In the genomic region with DNA sequence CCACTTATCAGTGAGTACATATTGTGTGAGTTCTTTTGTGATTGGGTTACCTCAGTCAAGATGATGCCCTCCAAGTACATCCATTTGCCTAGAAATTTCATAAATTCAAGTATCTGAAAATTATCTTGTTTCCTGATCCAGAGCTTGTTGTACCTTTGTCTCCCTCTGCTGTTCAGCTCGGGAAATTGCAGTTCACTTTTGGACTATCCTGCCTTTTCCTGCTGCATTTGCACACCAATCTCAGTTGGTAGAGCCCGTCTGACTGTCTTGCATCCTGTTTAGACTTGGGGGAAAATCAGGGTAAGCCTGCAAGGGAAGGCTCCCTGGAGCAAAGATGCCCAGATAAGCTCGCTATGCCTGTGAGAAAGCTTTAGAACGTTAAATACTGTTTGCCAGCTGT, we compare ENCODE assay signal across 8 mouse cellular contexts. TPM values are rescaled to one million over a fixed set of nuclear protein-coding genes. Genes with fewer than 3 reads are reported as not detected.
DNase-seq lines count a peak whose midpoint lies in the region; ATAC-seq and TF ChIP-seq lines count a peak whose summit lies in the region.
"Not testable (repeated sequence)": the region's sequence is repeated elsewhere in the genome, so short reads cannot be mapped to it uniquely, and the experiment has no call there.

No protein-coding gene starts in this region.

- H3K4me3 ChIP-seq in intestine, embryonic 14.5 days (ENCODE audit: low read depth, low read length); left cerebral cortex, adult 2 months: not testable (repeated sequence)

- not testable (repeated sequence) for H3K9me3 ChIP-seq in intestine, embryonic 14.5 days (ENCODE audit: control insufficient read depth, low read length)

- H3K27ac ChIP-seq in intestine, embryonic 14.5 days (ENCODE audit: low read depth); left cerebral cortex, adult 2 months: not testable (repeated sequence)

- DNase-seq in A20 (ENCODE audit: low read depth, low spot score) = peak; percentile 57
- peak; percentile 33 to 36 for DNase-seq in adrenal gland, adult 18-20 months (ENCODE audit: low spot score in 2 of 2)
- DNase-seq in gastrocnemius, adult 8-10 months (ENCODE audit: low spot score in 2 of 2) = peak; percentile 3 to 4
- peak; percentile 64 for DNase-seq in intestine, embryonic 14.5 days (ENCODE audit: low spot score)
- peak; percentile 39 to 54 for DNase-seq in left cerebral cortex, adult 2 months (ENCODE audit: extremely low spot score in 1 of 2, low spot score in 2 of 2)
- peak; percentile 37 for DNase-seq in right cerebral cortex, postnatal 4 days

- peak; percentile 90 for ATAC-seq in common myeloid progenitor, adult 5-6 weeks (replicated peaks; ENCODE audit: low read depth, poor library complexity, severe bottlenecking)
- not testable (repeated sequence) for ATAC-seq in intestine, embryonic 14.5 days (replicated peaks; ENCODE audit: low FRiP score, low TSS enrichment, low read depth)
- peak; percentile 89 for ATAC-seq in megakaryocyte-erythroid progenitor cell, adult 5-6 weeks (replicated peaks; ENCODE audit: low FRiP score, low TSS enrichment, poor library complexity, severe bottlenecking)

- H3K9ac ChIP-seq in intestine, embryonic 14.5 days (ENCODE audit: low read length) = not testable (repeated sequence)

- peak; percentile 67 for TF ChIP-seq CTCF in left cerebral cortex, adult 2 months (IDR thresholded peaks at IDR 0.05)

- intact Hi-C loops in left cerebral cortex, adult 2 months (cut with DNase I) = loop anchor here (2.0 to 5.0 kb wide), 2 partner anchors 97 to 357 kb away; no protein-coding TSS in a partner anchor

- 6% methylated on average over 4 of the region's 4 CpGs for WGBS in intestine, embryonic 14.5 days

- H3K36me3 ChIP-seq in intestine, embryonic 14.5 days (ENCODE audit: control insufficient read depth, insufficient read depth, low read length) = not testable (repeated sequence)

- H3K4me2 ChIP-seq in intestine, embryonic 14.5 days (ENCODE audit: low read length) = not testable (repeated sequence)

- H3K27me3 ChIP-seq in intestine, embryonic 14.5 days (replicated peaks; ENCODE audit: control insufficient read depth, insufficient read depth, low read length) = not testable (repeated sequence)

- H3K4me1 ChIP-seq in intestine, embryonic 14.5 days (replicated peaks; ENCODE audit: control insufficient read depth, insufficient read depth, low read length) = not testable (repeated sequence)

RNA-seq across cellular contexts. Expression of gene Vmn2r90, which starts 45.8 kb away (rescaled TPM):
- total RNA-seq in adrenal gland, adult 18-20 months (2021) = not detected
- not detected in 2 replicates for total RNA-seq in common myeloid progenitor, adult 5-6 weeks (2017)
- total RNA-seq in gastrocnemius, adult 8-10 months (2022) = not detected
- not detected in 2 replicates for polyA plus RNA-seq in intestine, embryonic 14.5 days (2014; fragmentation: Nextera tagmentation; extraction: Ambion mirVana)
- under 1 TPM in 1 of 2 experiments, not detected in 1; 0.16 TPM for total RNA-seq in left cerebral cortex, adult 2 months (2021)
- total RNA-seq in megakaryocyte-erythroid progenitor cell, adult 5-6 weeks (2014; fragmentation: Nextera tagmentation) = not detected in 2 replicates
- total RNA-seq in megakaryocyte-erythroid progenitor cell, adult 5-6 weeks (2017) = not detected in 2 replicates

Comparison
In these comparisons a context has a peak if more than half of its experiments do, and no peak if none do; other contexts are left out.
1. DNase-seq: peak in every context shown above with its lines; median percentile 64 in intestine, embryonic 14.5 days; 57 in A20; 46 in left cerebral cortex, adult 2 months; 37 in right cerebral cortex, postnatal 4 days; 34 in adrenal gland, adult 18-20 months; 4 in gastrocnemius, adult 8-10 months.